Mouse (Mus musculus): ENCODE measurements around the gene Mctp2. TPM values are rescaled to one million over a fixed set of nuclear protein-coding genes. Genes with fewer than 3 reads are reported as not detected.

Mctp2 gene
- total and polyA plus RNA-seq, 3 experiments, result not detected

- TF ChIP-seq JUND (IDR thresholded peaks at IDR 0.05; ENCODE audit: low read depth, low read length) (no peak), RCOR1 (IDR thresholded peaks at IDR 0.05; ENCODE audit: low read depth, low read length) (no peak), POLR2AphosphoS5 (IDR thresholded peaks at IDR 0.05; ENCODE audit: borderline replicate concordance, low read depth, low read length) (no peak), KAT2A (conservative IDR thresholded peaks at IDR 0.05; ENCODE audit: low read depth, low read length) (no peak), SIN3A (IDR thresholded peaks at IDR 0.05; ENCODE audit: low read length) (no peak), MAZ (IDR thresholded peaks at IDR 0.05; ENCODE audit: low read depth, low read length) (no peak), UBTF (IDR thresholded peaks at IDR 0.05; ENCODE audit: borderline replicate concordance, insufficient read depth, low read depth, low read length) (no peak), TCF12 (IDR thresholded peaks at IDR 0.05; ENCODE audit: low read depth, low read length) (no peak), ZC3H11A (IDR thresholded peaks at IDR 0.05; ENCODE audit: low read depth, low read length) (no peak), TBP (IDR thresholded peaks at IDR 0.05; ENCODE audit: low read depth, low read length) (no peak), ZMIZ1 (IDR thresholded peaks at IDR 0.05; ENCODE audit: low read depth, low read length) (no peak), HCFC1 (IDR thresholded peaks at IDR 0.05; ENCODE audit: low read depth, low read length) (no peak), CHD1 (IDR thresholded peaks at IDR 0.05; ENCODE audit: low read depth, low read length) (no peak), ZKSCAN1 (IDR thresholded peaks at IDR 0.05; ENCODE audit: low read depth, low read length) (no peak), NRF1 (IDR thresholded peaks at IDR 0.05; ENCODE audit: insufficient read depth, low read depth, low read length, poor library complexity, severe bottlenecking) (no peak), MXI1 (IDR thresholded peaks at IDR 0.05; ENCODE audit: low read depth, low read length) (no peak), CHD2 (IDR thresholded peaks at IDR 0.05; ENCODE audit: low read length) (no peak), EP300 (IDR thresholded peaks at IDR 0.05; ENCODE audit: low read depth in 1 of 2, low read length in 2 of 2) (no peak), GABPA (IDR thresholded peaks at IDR 0.05; ENCODE audit: low read depth, low read length) (no peak), ETS1 (IDR thresholded peaks at IDR 0.05; ENCODE audit: low read depth, low read length) (no peak)
Measured at GRCm38 (mm10) chr7:72306847-72307246, 439 bp upstream of the Mctp2 start.

GRCm38 (mm10) chr7:72305971-72306370 is 437 bp downstream of the Mctp2 start:
- H3K9me3 ChIP-seq (replicated peaks; ENCODE audit: insufficient read depth, low read length), result no peaks in the 10 kb centered on the region
- H3K27me3 ChIP-seq (ENCODE audit: control insufficient read depth in 1 of 2, insufficient read depth in 2 of 2, low read length in 2 of 2), result no peaks in the 10 kb centered on the region
- H3K4me3 ChIP-seq (ENCODE audit: control insufficient read depth in 1 of 2, insufficient read depth in 1 of 2, low read depth in 2 of 2, low read length in 2 of 2), result no peak overlapping the region
- no peak for DNase-seq (ENCODE audit: low read depth, low spot score)
- H3K79me2 ChIP-seq (ENCODE audit: control insufficient read depth, insufficient read depth, low read length, poor library complexity), result no peaks in the 10 kb centered on the region
- H3K4me1 ChIP-seq (ENCODE audit: control insufficient read depth in 1 of 2, insufficient read depth in 2 of 2, low read length in 2 of 2), result no peaks in the 10 kb centered on the region
- TF ChIP-seq MAX (IDR thresholded peaks at IDR 0.05; ENCODE audit: low read length) (no peak), NRF1 (IDR thresholded peaks at IDR 0.05; ENCODE audit: insufficient read depth, low read depth, low read length, poor library complexity, severe bottlenecking) (no peak), MYB (IDR thresholded peaks at IDR 0.05; ENCODE audit: low read depth, low read length) (no peak), HCFC1 (IDR thresholded peaks at IDR 0.05; ENCODE audit: low read depth, low read length) (no peak), ETS1 (IDR thresholded peaks at IDR 0.05; ENCODE audit: low read depth, low read length) (no peak), BHLHE40 (IDR thresholded peaks at IDR 0.05; ENCODE audit: borderline replicate concordance, low read depth, low read length) (no peak), SMC3 (IDR thresholded peaks at IDR 0.05; ENCODE audit: low read depth, low read length) (no peak)
- H3K27ac ChIP-seq (ENCODE audit: control insufficient read depth, low read depth, low read length), result no peak overlapping the region
- H3K36me3 ChIP-seq (ENCODE audit: control insufficient read depth in 1 of 2, insufficient read depth in 2 of 2, low read length in 2 of 2), result no peaks in the 10 kb centered on the region
- H3K9ac ChIP-seq (ENCODE audit: control insufficient read depth, low read depth, low read length, poor library complexity, severe bottlenecking), result no peak overlapping the region

More at GRCm38 (mm10) chr7:72306847-72307246, 439 bp upstream of the Mctp2 start:
- Histone ChIP-seq H3K4me1 (ENCODE audit: control insufficient read depth in 1 of 2, insufficient read depth in 2 of 2, low read length in 2 of 2) (no peaks in the 10 kb centered on the region), H3K27me3 (ENCODE audit: control insufficient read depth in 1 of 2, insufficient read depth in 2 of 2, low read length in 2 of 2) (no peaks in the 10 kb centered on the region), H3K79me2 (ENCODE audit: control insufficient read depth, insufficient read depth, low read length, poor library complexity) (no peaks in the 10 kb centered on the region), H3K27ac (ENCODE audit: control insufficient read depth, low read depth, low read length) (no peak overlapping the region), H3K9ac (ENCODE audit: control insufficient read depth, low read depth, low read length, poor library complexity, severe bottlenecking) (no peak overlapping the region), H3K9me3 (replicated peaks; ENCODE audit: insufficient read depth, low read length) (no peaks in the 10 kb centered on the region), H3K4me3 (ENCODE audit: control insufficient read depth in 1 of 2, insufficient read depth in 1 of 2, low read depth in 2 of 2, low read length in 2 of 2) (no peak overlapping the region), H3K36me3 (ENCODE audit: control insufficient read depth in 1 of 2, insufficient read depth in 2 of 2, low read length in 2 of 2) (no peaks in the 10 kb centered on the region)
- DNase-seq (ENCODE audit: low read depth, low spot score), result no peak
